Mouse (Mus musculus) kidney, embryonic 16.5 days (tissue): ENCODE measurements around the gene Slc7a6. TPM values are rescaled to one million over a fixed set of nuclear protein-coding genes. Genes with fewer than 3 reads are reported as not detected.

ENCODE experiments used
- ATAC-seq: fragments of 200-750 bp; cut with Nextera tagmentation; 2 replicates; pipeline ENCODE4 v1.8.0; 2017; ENCODE audit warnings: moderate TSS enrichment; ENCODE audit not compliant: low FRiP score, low TSS enrichment
- H3K27ac ChIP-seq: fragments of 300-500 bp; sonication (generic); 2 replicates; pipeline ENCODE4 v1.5.1; 2014; ENCODE audit warnings: low read length
- H3K27me3 ChIP-seq: fragments of 300-500 bp; sonication (generic); 2 replicates; pipeline ENCODE4 v1.6.1; 2014; ENCODE audit warnings: low read length, control low read depth, mixed read lengths; ENCODE audit not compliant: insufficient read depth
- H3K36me3 ChIP-seq: fragments of 300-500 bp; sonication (generic); 2 replicates; pipeline ENCODE4 v1.6.1; 2014; ENCODE audit warnings: low read length, control low read depth, mixed read lengths; ENCODE audit not compliant: insufficient read depth
- H3K4me1 ChIP-seq: fragments of 300-500 bp; sonication (generic); 2 replicates; pipeline ENCODE4 v1.6.1; 2014; ENCODE audit warnings: low read length, control low read depth, mixed read lengths; ENCODE audit not compliant: insufficient read depth
- H3K4me2 ChIP-seq: fragments of 300-500 bp; sonication (generic); replicated peaks from 2 replicates; pipeline ENCODE4 v1.6.1; 2014; ENCODE audit warnings: low read depth, low read length
- H3K4me3 ChIP-seq: fragments of 300-500 bp; sonication (generic); 2 replicates; pipeline ENCODE4 v1.5.1; 2014; ENCODE audit warnings: mild to moderate bottlenecking, low read length
- H3K9ac ChIP-seq: fragments of 300-500 bp; sonication (generic); replicated peaks from 2 replicates; pipeline ENCODE4 v1.6.1; 2014; ENCODE audit warnings: low read length
- H3K9me3 ChIP-seq: fragments of 300-500 bp; sonication (generic); 2 replicates; pipeline ENCODE4 v1.6.1; 2016; ENCODE audit warnings: low read length, control low read depth
- WGBS: fragments of 180-500 bp; shearing (Covaris S2); extraction: QIAGEN DNeasy Blood & Tissue Kit; methylation state at CpG from one replicate; pipeline ENCODE4 v1.1.7; 2014; 5-methylcytosine and 5-hydroxymethylcytosine counted together
- polyA plus RNA-seq: library from polyadenylated mRNA; unstranded; fragments of >200 nt; fragmentation: Nextera tagmentation; extraction: Ambion mirVana; gene quantifications from 2 replicates; pipeline ENCODE4 v1.2.1, GENCODE M21; 2015

Slc7a6 gene
- 49.9 and 52.4 TPM in 2 replicates for polyA plus RNA-seq

DNA sequence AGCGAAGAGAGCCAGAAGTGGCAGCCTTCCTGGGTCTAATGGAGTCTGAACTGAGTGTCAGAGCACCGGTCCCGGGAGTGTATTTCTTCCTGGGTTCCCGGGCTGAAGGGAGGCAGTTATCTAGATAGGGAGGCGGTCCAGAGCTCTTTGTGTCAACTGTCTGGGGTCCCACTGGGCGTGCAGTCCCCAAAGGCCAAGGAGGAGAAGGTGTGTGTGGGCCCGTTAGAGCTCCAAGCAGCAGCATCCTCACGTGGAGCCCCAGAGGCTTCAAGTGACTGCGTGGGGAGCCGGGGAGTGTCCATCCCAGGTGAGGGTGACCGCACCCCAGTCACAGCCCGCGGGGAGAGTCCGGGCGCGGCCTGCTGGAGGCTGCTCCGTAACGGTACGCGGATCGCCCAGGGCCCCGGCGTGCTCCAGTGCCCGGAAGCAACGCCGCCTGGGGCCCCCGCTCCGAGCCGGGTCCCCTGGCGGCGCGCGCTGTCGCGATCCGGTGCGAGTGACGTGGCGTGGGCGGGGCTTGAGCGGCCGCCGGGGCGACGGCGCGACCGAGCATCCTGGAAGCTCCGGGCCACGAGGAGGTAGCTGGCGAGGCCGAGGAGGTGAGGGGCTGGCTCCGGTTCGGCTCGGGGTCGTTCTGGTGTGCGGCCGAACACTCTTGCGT lies at the start of gene Slc7a6:
Gene Slc7a6, plus strand, starts transcription at position 502 of the 661 bp plus-strand sequence.
- ATAC-seq: peak; percentile 90
- H3K9me3 ChIP-seq: no peaks in the 10 kb centered on the region
- H3K9ac ChIP-seq: peak within 1 kb of the TSS; percentile 87
- H3K4me3 ChIP-seq: peak within 1 kb of the TSS; percentile 91
- peaks cover 8% of the 10 kb centered on the region; the same call in 1 of the 2 replicates for H3K36me3 ChIP-seq
- WGBS: under 1% methylated on average over 46 of the region's 59 CpGs
- H3K4me2 ChIP-seq: peak within 1 kb of the TSS; percentile 95
- peak within 1 kb of the TSS; percentile 79 for H3K27ac ChIP-seq
- no peaks in the 10 kb centered on the region for H3K27me3 ChIP-seq
- H3K4me1 ChIP-seq: peaks cover 15% of the 10 kb centered on the region

GRCm38 (mm10) chr8:106123443-106123842 lies 45.2 kb upstream of the Slc7a6 start:
- Histone ChIP-seq H3K4me2 (no peak overlapping the region), H3K9ac (no peak overlapping the region), H3K4me3 (no peak overlapping the region), H3K27ac (no peak overlapping the region), H3K27me3 (no peaks in the 10 kb centered on the region), H3K36me3 (peaks cover 11% of the 10 kb centered on the region; the same call in 1 of the 2 replicates), H3K4me1 (no peaks in the 10 kb centered on the region), H3K9me3 (no peaks in the 10 kb centered on the region)
- ATAC-seq: no peak
- WGBS: 86% methylated on average over 3 of the region's 3 CpGs

DNA sequence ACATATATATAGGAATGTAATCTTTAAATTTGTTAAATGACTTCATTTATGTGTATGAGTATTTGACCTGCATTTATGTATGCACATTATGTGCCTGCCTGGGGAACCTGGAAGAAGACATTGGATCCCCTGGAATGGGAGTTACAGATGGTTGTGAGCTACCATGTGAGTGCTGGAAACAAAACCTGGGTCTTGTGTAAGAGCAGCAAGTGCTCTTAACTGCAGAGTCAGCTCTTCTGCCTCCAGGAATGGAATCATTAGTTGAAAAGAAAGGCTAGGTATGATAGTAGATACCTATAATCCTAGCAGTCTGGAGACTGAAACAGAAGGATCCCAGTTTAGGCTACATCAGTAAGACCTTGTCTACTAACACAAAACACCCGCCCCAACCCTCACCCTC lies 42.6 kb upstream of the Slc7a6 start:
- 96% methylated on average over 1 of the region's 1 CpGs for WGBS
- Histone ChIP-seq H3K4me2 (no peak overlapping the region), H3K36me3 (peaks cover 16% of the 10 kb centered on the region), H3K4me1 (no peaks in the 10 kb centered on the region), H3K4me3 (no peak overlapping the region), H3K9ac (no peak overlapping the region), H3K27ac (no peak overlapping the region), H3K27me3 (no peaks in the 10 kb centered on the region), H3K9me3 (no peaks in the 10 kb centered on the region)
- ATAC-seq: no peak

DNA sequence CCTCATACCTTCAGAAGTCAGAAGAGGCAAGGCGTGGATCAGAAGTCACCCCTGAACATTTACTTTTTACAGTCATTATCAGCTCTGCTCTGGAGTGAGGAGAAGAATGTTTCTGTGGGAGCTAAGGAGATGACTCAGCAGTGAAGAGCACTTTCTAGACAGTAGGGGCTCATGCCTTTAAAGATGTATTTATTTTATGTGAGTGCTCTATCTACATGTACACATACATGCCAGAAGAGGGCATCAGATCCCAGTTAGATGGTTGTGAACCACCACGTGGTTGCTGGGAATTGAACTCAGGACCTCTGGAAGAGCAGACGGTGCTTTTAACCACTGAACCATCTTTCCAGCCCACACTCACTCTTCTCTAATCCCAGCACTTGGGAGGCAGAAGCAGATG lies 41.6 kb upstream of the Slc7a6 start:
- no peak for ATAC-seq
- H3K9ac ChIP-seq: no peak overlapping the region
- H3K36me3 ChIP-seq: peaks cover 19% of the 10 kb centered on the region
- 82% methylated on average over 3 of the region's 3 CpGs for WGBS
- H3K27me3 ChIP-seq: no peaks in the 10 kb centered on the region
- H3K27ac ChIP-seq: no peak overlapping the region
- no peaks in the 10 kb centered on the region for H3K9me3 ChIP-seq
- no peak overlapping the region for H3K4me2 ChIP-seq
- H3K4me3 ChIP-seq: no peak overlapping the region
- no peaks in the 10 kb centered on the region for H3K4me1 ChIP-seq

DNA sequence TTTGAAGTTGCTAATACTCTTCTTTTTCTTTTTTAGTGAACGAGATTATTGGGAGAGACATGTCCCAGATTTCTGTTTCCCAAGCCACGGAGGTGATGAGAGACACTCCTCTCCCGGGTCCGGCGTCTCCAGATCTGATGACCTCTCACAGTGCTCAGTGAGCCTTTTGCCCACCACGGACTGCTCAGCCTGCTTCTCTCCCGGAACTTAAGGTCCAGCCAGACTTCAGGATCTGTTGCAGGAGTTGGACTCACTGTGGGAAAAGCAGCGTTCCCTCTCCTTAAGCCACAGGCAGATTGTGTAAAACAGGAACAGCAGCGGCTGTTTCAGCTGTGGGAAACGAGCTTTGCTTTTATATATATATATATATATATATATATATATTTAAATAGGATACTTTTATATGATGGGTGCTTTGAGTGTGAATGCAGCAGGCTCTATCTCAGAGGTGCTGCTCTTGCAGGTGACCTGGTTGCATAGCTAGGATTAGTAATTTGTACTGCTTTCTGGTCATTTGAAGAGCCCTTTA lies 40.7 kb upstream of the Slc7a6 start:
- WGBS: 87% methylated on average over 10 of the region's 10 CpGs
- peaks cover 27% of the 10 kb centered on the region for H3K36me3 ChIP-seq

DNA sequence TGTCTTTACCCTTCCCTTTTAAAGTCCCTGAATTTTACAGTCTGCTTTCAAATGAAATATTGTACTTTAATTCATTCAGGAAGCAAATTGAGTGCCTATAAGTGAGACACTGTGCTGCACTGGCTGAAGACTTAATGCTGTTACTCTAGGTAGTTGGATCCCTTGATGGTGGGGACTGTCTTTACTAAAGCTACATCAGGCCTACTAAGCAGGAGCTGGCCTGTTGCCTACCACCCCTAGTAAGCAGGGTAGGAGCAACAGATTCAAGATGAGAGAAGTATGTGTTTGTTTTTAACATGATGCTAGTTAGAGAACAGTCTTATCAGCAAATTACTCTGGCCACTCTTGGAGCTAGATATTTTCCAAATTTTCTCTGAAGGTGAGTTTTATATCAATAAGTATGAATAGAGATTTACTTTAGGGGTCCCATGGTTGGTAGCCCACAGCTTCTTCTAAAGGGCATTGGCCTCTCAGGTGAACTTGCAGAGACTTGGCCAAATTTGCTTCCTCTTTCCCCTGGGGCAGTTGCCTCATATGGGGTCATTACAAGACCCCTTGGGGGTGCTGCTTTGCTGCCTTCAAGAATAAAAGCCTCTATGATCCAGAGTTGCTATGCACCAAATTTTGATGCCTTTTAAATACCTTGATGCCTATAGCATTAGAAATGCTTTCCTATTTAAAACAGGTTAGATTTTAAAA lies 39.3 kb upstream of the Slc7a6 start:
- ATAC-seq: no peak

More for the DNA sequence above, 40.7 kb upstream of the Slc7a6 start:
- ATAC-seq: no peak
- Histone ChIP-seq H3K9ac (no peak overlapping the region), H3K9me3 (no peaks in the 10 kb centered on the region), H3K4me1 (no peaks in the 10 kb centered on the region), H3K4me2 (no peak overlapping the region), H3K4me3 (no peak overlapping the region), H3K27ac (no peak overlapping the region), H3K27me3 (no peaks in the 10 kb centered on the region)

DNA sequence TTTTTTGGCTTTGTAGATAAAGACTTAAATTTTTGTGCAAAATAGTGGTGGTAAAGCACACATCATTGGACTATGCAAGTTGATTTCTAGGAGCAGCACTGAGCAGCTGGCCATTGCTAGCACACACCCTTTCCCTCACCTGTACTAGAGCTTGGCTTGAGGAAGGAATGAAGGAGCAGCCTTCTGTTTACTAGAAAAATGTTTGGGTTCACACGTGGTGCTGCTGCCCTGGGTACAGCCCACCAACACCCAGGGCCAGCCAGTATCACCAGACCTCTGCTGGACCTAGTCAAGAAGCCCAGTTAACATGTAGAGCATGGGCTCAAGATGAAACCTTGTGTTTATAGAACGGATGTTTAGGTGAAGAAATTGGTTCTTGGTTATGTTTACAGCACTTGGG lies 38.7 kb upstream of the Slc7a6 start:
- Histone ChIP-seq H3K9ac (no peak overlapping the region), H3K27ac (no peak overlapping the region), H3K4me1 (peaks cover 10% of the 10 kb centered on the region; the same call in 1 of the 2 replicates), H3K4me3 (no peak overlapping the region), H3K27me3 (peaks cover 9% of the 10 kb centered on the region), H3K4me2 (no peak overlapping the region), H3K9me3 (no peaks in the 10 kb centered on the region), H3K36me3 (peaks cover 27% of the 10 kb centered on the region)
- ATAC-seq: no peak
- WGBS: 85% methylated on average over 2 of the region's 2 CpGs

More for the DNA sequence above, 39.3 kb upstream of the Slc7a6 start:
- no peak overlapping the region for H3K4me2 ChIP-seq
- no peak overlapping the region for H3K4me3 ChIP-seq
- H3K27me3 ChIP-seq: peaks cover 3% of the 10 kb centered on the region; the same call in 1 of the 2 replicates
- H3K9me3 ChIP-seq: no peaks in the 10 kb centered on the region
- H3K9ac ChIP-seq: no peak overlapping the region
- H3K4me1 ChIP-seq: peaks cover 5% of the 10 kb centered on the region; the same call in 1 of the 2 replicates
- H3K27ac ChIP-seq: no peak overlapping the region
- H3K36me3 ChIP-seq: peaks cover 27% of the 10 kb centered on the region

- H3K36me3 ChIP-seq: peaks cover 27% of the 10 kb centered on the region
- no peaks in the 10 kb centered on the region for H3K9me3 ChIP-seq
- no peak overlapping the region for H3K9ac ChIP-seq
- 95% methylated on average over 2 of the region's 2 CpGs for WGBS
- H3K4me1 ChIP-seq: peaks cover 14% of the 10 kb centered on the region; the same call in 1 of the 2 replicates
- H3K4me3 ChIP-seq: no peak overlapping the region
- peaks cover 12% of the 10 kb centered on the region for H3K27me3 ChIP-seq
- H3K27ac ChIP-seq: no peak overlapping the region
- no peak for ATAC-seq
- no peak overlapping the region for H3K4me2 ChIP-seq
These were observed 38.2 kb upstream of the Slc7a6 start for GRCm38 (mm10) chr8:106130505-106130904.

DNA sequence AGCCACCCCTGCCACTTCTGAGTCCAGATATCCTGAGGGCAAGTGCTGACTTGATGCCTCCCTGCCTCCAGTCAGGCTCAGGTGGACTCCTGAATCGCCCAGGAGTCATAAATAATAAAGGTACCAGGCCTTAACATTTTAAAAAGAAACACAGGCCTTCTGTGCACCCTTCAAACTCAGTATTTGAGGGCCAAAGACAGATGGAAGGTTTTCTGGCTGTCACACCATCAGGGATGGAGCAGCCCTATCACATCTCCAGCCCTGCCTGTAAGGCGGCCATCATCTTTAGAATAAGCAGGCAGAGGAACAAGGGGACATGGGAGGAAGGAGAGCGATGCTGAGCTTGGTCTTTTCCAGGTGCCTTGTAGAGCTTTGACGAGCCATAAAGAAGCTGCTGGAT lies 37.6 kb upstream of the Slc7a6 start:
- Histone ChIP-seq H3K36me3 (peaks cover 27% of the 10 kb centered on the region), H3K9ac (no peak overlapping the region), H3K27ac (no peak overlapping the region), H3K27me3 (peaks cover 12% of the 10 kb centered on the region), H3K4me2 (no peak overlapping the region), H3K4me1 (peaks cover 19% of the 10 kb centered on the region; the same call in 1 of the 2 replicates), H3K4me3 (no peak overlapping the region), H3K9me3 (no peaks in the 10 kb centered on the region)
- 79% methylated on average over 4 of the region's 4 CpGs for WGBS
- ATAC-seq: no peak
